Mouse (Mus musculus) stomach, postnatal 0 days (tissue): Measurements from ENCODE around the gene Bbs4.

Source experiments
- CTCF ChIP-seq: IDR thresholded peaks from 2 replicates; pipeline ENCODE4 v1.5.1; 2016; ENCODE audit warnings: antibody characterized with exemption, low read depth, mild to moderate bottlenecking, moderate library complexity
- EP300 ChIP-seq: optimal IDR thresholded peaks from 2 replicates; pipeline ENCODE3; 2016; ENCODE audit warnings: antibody characterized with exemption

DNA sequence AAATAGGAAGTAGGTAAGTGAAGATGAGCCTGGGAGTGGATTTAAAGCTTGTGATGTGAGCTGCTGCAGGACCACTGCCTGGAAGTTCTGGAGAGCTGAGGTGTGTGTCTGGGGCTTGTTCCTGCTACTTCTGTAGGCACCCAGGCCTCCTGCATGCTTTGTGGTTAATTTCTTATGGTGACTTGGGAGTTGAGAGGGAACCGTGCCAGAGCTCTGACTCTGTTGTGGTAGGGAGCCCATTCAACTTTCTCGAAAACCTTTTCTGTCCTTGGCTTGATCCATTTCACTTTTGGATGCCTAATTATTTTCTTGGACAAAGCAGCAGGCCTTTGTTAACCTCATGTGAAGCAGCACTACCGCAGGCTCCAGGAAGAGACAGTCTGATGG lies 42.0 kb downstream of the Bbs4 start:
- TF ChIP-seq CTCF (no peak), EP300 (no peak)
